Mouse (Mus musculus) right cerebral cortex, postnatal 25 days (tissue): ENCODE measurements at regions not wholly inside any gene's neighbourhood (a gene's known extent, or its start where the extent isn't known, plus 50 kb on each side); places are given as distances from the start of the nearest gene placed in this dataset.

Experiments
- DNase-seq: peaks from one replicate; pipeline ENCODE4 v3.0.0; 2022

DNA sequence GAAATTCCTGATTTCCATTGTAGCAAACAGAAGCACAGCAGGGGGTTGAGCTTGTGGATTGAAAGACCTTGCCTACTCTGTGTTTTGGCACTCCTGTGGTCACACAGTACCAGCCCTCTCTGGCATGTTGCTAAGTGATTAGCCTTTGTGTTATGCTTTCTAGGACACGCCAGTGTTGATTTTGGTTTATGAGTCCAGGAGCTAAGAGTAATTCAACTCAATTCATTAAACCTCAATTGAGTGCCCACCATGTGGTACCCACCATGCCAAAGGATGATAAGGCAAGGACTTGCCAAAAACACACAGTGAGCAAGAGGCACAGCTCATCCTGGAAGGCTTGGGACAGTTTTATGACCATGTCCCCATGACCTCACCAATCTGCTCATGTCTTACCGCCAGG, 221.1 kb upstream of the Sox14 start:
- DNase-seq = no peak

DNA sequence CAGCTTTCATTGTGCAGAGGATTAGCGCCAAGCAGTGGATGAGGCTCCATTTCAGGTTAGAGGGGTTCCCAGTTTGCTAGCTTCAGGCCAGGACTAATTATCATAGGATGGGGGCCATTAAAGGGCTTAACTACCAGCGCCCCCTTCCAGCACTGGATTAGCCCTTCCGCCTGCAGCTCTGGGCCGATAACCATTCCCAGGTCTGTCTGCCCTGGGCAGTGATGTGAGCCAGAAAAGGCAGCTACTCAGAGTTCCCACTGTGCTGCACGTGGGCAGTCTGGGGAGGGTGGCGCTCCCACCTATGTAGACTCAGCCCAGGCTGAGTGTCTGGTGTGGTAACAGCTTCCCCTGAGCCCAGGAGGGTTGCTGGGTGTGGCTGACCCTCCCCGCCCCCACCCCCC, 219.6 kb upstream of the Sox14 start:
- no peak for DNase-seq

DNA sequence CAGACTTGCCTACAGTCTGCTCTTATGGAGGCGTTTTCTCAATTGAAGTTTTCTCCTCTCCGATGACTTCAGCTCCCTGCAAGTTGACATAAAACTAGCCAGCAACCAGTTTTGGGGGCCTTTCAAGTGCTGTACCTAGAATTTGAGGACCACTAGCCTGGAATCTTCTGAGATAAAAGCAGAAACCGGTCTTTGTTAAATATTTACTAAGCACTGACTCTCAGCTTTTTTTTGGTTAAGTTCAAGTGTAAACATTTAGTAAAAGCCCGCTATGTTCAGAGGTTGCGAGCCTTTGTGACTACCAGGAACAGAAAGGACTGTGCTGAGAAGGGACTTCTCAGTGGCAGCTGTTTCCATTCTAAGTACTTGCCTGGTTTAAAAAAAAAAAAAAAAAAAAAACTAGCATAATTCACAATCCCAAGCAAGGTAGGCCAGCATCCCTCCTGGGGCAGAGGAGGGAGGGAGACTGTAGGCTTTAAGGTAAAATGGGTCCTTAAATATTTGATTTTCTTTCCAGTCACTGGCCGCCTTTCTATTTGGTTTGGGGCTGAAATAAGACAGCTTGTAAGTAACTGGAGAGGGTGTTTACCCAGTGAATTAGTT, 219.1 kb upstream of the Sox14 start:
- no peak for DNase-seq

DNA sequence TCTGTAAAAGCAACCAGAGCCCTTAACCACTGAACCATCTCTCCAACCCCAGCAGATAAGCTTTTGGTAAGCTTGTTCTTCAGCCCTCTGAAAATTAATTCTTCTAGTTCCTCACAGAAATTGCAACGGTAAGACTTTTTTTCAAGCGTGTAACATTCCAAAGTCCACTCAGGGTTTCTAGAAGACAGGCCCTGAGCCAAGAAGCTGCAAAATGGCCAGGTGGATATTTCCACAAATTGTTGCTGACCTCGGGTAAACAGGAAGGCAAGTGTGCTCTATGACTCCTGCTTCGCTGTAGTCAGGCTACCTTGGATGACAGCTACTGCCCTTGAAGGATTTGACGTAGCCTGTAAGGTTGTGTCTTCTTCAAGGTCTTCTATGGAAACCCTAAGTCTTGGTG, 195.2 kb upstream of the Sox14 start:
- no peak for DNase-seq

DNA sequence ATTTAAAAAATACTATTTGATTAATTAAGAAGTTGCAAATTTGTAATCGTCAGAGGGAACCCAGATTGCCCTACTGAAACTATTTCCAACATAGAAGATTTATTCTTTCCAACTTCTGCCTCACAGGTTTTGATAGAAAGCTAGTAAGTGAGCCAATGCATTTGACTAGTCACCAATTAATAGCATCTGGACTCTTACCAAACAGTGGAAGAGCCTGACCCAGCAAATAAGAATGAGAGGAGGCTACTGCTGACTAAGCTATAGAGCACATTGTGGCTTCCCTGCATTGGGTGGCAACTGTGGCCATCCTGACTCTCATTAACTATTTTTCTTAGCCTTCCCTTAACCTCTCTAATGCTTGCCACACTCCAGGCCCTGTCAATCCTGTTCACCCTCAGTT, 182.6 kb upstream of the Sox14 start:
- no peak for DNase-seq

DNA sequence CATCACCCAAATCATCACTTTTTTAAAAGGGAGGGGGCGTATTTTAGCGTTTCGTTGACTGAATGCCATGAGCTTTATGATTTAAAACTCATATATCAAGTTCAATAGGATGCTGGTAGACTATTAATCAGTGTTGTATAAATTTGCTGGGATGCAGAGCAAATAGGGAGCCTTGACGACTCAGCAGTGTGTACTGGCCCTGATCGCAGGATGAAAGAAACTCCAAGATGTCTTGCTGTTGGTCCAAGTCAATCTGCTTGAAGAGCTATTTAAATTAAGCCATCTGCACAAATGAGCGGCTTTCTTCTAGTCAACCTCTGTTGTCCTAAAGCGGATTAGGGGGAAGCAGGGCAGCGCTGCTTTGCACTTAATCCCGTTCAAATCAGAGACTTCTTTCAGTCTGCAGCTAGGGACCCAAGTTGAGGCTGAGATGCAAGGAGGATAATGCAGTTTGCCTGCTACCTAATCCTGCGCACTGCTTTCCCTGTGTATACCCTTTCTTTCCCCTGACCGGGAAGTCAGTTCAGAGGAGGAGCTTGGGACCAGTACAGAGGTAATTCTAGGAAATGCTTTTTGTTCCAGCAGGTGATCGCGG, 170.3 kb upstream of the Sox14 start:
- no peak for DNase-seq

DNA sequence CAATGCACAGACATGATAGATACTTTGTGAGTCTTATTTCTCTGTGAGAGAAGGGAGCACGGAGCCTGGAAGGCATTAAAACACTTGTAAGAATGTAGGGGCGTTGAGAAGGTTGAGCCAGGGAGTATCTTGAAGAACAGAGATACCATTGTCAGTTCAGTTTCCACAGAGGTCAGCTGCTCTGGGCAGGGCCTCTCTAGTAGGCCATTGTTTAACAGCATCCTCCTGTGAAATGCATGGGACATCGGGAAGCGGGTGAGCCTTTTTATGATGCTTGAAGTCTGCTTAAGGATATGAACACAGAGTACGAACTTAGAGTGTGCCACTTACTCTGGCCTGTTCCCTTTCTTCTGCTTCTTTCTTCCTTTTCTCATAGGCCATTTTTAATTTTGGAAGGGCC, 169.7 kb upstream of the Sox14 start:
- DNase-seq = no peak

DNA sequence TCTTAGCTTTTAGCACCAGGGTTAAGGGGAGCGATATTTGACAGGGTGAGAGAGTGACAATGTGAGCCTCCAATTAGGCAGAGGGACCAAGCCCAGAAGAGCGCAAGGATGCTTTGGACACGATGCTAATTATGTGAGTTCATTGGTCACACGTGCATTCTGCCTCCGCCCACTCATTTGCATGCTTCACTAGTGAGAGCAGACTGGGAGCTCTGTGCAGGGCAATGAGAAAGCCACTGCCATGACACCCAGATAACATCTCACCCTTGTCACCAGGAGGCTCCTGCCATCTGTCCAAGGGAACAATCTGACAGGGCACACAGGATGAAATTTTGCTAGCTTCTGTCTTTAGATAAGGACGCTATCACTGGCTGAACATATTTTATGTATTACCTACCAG, 165.8 kb upstream of the Sox14 start:
- no peak for DNase-seq

DNA sequence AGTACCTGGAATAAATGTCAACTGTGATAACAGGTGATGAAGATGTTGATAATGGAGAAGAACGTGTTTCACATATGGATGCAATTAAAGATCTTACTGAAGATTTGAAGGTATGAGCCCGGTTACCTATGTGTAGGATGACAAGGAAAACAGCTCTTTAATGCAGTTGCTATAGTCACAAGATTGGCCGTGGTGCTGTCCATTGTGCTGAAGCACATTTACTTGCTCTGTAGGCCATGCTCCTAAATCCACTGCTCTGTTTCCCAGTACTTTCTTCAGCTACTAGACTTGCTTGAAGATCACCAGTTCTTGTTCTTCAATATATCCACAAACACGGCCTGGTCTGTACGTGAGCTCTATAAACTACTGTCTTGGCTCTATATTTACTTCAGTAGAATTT, 147.7 kb upstream of the Sox14 start:
- DNase-seq = no peak

DNA sequence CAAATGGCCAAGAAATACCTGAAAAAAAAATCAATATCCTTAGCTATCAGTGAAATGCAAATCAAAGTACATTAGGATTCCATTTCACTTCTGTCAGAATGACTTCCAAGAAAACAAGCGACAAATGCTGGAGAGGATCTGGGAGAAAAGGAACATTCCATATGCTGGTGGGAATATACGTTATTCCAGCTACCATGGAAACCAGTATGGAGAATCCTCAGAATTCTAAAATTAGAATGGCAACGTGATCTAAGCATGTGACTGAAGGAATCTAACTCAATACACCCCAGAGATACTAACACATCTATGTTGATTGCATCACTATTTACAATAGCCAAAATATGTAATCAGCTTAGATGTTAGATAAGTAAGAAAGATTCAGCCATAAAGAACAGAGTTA, 146.1 kb upstream of the Sox14 start:
- DNase-seq = no peak

DNA sequence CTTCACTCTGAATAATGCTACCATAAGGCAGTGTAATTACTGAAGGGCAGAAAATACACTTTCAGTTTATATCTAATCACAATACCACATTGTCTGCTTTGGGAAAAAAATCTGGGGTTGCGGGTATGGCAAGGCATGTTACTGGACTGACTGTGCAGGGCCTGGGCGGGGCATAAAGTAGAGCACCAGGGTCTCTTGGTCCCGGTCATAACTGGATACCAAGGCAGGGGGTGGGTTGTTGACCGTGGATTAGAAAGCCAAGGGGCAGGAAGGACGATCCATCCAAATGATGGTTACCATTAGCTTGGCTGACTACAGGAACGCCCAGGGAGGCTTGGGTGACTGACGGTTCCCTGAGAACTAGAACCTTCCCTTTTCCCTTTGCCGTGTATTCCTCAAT, 119.2 kb upstream of the Sox14 start:
- no peak for DNase-seq

DNA sequence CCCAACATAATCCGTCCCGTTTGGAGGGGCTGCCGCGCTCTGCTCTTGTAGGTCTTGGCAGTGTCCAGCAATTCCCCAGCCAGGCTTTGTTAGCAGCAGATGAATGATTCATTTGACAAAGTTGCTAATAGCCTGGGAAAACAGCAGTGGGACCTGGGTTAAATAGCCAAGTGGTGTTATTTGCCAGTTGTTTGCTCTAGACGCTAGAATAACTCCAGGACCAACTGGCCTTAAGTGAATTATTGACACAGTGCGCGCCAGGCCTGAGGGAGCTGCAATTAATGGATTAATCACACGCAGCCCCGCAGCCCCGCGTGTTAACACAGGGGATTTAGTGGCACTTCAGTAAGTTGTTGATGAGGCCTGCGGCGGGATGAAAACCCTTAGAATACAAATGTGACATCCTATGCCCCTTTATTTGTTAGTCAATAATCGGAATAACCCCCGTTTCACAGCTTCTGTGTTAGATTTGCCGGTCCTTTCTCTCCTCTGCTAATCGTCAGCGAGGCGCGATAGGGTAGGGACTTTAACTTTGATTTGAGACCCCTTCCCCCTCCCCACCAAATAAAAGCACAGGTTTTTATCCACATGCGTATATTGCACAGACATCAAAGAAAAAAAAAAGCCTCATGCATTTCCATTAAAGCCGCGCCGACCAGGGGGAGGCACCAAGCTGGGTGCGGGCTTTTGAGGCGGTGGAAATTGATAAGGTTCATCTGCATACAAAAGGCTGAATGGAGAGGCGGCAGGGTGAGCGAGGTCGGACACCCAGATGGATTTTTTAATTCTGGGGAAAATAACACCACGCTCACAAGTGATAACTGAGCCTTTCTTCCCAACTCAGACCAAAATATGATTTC, 118.5 kb upstream of the Sox14 start:
- DNase-seq = no peak

DNA sequence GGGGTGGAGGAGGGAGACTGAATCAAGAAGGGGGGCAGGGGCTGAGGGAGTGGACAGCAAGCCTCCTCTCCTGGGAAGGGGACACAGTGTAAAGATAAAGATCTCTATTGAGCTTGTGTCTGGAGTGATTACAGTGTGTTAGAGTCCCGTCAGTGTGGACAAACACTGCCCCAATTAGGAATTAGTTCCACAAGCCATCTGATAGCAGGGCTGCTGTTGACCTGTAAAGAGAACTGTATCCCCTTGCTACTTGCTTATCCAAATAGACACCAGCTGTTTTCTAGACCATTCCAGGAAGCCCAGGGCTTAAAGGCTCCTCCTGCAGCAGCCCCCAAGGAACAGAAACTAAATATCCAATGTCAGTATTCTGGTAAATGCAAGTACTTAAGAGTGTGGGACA, 111.4 kb upstream of the Sox14 start:
- DNase-seq = no peak

DNA sequence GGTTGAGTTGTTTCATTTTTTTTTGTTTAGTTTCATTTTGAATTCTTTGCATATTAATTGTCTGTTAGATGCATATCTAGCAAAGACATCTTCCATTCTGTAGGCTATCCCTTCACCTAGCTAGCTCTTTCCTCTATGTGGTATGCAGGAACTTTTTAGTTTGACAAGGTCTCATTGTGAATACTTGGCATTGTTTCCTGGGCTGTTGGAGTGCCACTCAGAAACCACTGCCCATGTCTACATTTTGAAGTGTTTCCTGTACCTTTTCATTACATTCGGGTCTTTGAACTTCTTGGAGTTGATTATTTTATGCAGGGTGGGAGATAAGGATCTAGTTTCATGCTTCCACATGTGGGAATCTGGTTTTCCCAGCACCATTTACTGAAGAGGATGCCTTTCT, 104.8 kb upstream of the Sox14 start:
- DNase-seq = no peak

DNA sequence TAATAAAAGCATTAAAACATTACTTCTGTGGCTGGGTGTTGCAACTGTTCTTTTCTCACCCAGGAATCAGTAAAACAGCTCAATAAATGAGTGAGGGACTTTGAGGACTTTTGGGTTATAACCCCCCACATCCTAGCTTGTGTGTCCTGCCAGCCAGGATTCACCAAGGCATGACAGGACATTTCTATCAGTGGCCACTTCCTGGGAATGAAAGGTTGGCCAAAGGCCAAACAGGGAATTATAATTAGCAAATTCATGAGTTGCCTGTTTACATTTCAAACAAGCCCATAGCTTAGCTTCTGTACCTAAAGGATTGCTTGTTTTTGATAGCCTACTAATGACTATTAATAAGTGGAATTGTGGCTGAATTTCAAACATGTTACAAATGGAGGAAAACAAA, 85.6 kb upstream of the Sox14 start:
- no peak for DNase-seq

DNA sequence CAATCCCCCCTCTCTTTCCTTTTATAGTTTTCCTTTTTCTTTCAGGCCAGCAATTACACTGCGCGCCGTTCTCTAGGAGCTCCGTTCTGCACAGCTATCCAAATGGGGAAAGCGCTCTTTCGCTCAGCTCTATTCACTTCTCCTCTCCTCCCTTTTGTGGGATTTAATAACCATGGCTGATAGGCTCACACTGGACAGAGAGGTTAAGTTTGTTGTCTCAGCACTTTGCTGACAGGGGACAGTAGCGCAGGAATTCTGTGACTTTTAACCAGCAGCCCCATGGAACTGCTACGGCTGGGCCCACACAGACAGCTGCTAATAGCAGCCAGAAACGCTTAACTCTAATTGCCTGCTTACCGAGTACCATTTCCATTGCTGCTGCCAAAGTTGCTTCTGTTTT, 78.8 kb upstream of the Sox14 start:
- DNase-seq = peak; percentile 5

DNA sequence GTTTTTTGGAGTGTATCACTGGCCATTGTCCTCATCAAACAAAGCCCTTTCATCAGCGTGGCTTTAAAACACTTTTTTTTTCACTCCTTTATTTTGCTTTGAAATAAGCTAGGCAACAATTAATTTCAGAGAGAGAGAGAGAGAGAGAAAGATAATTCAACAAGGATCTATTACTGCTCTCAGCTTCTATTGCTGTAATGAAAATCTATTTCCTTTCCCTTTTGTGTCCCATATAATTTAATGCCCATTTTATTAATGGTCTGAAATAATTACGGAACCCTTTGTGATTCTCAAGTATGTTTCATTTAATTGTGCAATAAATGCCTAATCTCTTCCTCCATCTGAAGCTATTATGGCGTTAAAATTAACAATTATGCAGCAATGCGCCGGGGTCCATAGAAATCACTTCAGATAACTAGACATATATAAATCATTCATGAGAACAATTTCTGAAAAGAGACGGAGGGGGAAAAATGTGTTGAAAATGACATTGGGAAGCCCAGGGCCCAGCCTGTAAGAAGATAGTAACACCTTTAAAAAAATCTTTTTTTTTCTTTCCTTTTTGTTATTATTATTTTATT, 78.2 kb upstream of the Sox14 start:
- DNase-seq = no peak
